Mouse (Mus musculus) liver, embryonic 12.5 days (tissue): ENCODE measurements around the gene Ccdc9b. TPM values are rescaled to one million over a fixed set of nuclear protein-coding genes. Genes with fewer than 3 reads are reported as not detected.
A peak's percentile ranks its signal among the peaks of the same experiment; 100 is the strongest.

Source experiments
- ATAC-seq: fragments of 200-750 bp; cut with Nextera tagmentation; 2 replicates; pipeline ENCODE4 v1.8.0; 2017; ENCODE audit warnings: moderate number of reproducible peaks, mild to moderate bottlenecking, moderate library complexity
- H3K27ac ChIP-seq: fragments of 300-500 bp; sonication (generic); 2 replicates; pipeline ENCODE4 v1.5.1; 2016; ENCODE audit warnings: mild to moderate bottlenecking
- H3K27me3 ChIP-seq: fragments of 300-500 bp; sonication (generic); replicated peaks from 2 replicates; pipeline ENCODE4 v1.6.1; 2016; ENCODE audit warnings: mild to moderate bottlenecking, moderate library complexity
- H3K36me3 ChIP-seq: fragments of 300-500 bp; sonication (generic); 2 replicates; pipeline ENCODE4 v1.6.1; 2016; ENCODE audit warnings: mild to moderate bottlenecking, moderate library complexity
- H3K4me1 ChIP-seq: fragments of 300-500 bp; sonication (generic); 2 replicates; pipeline ENCODE4 v1.6.1; 2016
- H3K4me2 ChIP-seq: fragments of 300-500 bp; sonication (generic); 2 replicates; pipeline ENCODE4 v1.6.1; 2016; ENCODE audit warnings: mild to moderate bottlenecking, moderate library complexity
- H3K4me3 ChIP-seq: fragments of 300-500 bp; sonication (generic); 2 replicates; pipeline ENCODE4 v1.5.1; 2016; ENCODE audit warnings: mild to moderate bottlenecking, moderate library complexity
- H3K9ac ChIP-seq: fragments of 300-500 bp; sonication (generic); 2 replicates; pipeline ENCODE4 v1.6.1; 2016; ENCODE audit warnings: mild to moderate bottlenecking, moderate library complexity
- H3K9me3 ChIP-seq: fragments of 300-500 bp; sonication (generic); replicated peaks from 2 replicates; pipeline ENCODE4 v1.6.1; 2016; ENCODE audit warnings: mild to moderate bottlenecking, moderate library complexity
- WGBS: fragments of 180-500 bp; shearing (Covaris S2); methylation state at CpG from one replicate; pipeline ENCODE4 v1.1.7; 2016; ENCODE audit not compliant: insufficient replicate concordance; 5-methylcytosine and 5-hydroxymethylcytosine counted together
- polyA plus RNA-seq: library from polyadenylated mRNA; unstranded; fragments of >200 nt; fragmentation: Nextera tagmentation; extraction: Ambion mirVana; gene quantifications from 2 replicates; pipeline ENCODE4 v1.2.1, GENCODE M21; 2016

The Ccdc9b gene
- polyA plus RNA-seq, 1 experiment from 2014 or later = 0.39 TPM

DNA sequence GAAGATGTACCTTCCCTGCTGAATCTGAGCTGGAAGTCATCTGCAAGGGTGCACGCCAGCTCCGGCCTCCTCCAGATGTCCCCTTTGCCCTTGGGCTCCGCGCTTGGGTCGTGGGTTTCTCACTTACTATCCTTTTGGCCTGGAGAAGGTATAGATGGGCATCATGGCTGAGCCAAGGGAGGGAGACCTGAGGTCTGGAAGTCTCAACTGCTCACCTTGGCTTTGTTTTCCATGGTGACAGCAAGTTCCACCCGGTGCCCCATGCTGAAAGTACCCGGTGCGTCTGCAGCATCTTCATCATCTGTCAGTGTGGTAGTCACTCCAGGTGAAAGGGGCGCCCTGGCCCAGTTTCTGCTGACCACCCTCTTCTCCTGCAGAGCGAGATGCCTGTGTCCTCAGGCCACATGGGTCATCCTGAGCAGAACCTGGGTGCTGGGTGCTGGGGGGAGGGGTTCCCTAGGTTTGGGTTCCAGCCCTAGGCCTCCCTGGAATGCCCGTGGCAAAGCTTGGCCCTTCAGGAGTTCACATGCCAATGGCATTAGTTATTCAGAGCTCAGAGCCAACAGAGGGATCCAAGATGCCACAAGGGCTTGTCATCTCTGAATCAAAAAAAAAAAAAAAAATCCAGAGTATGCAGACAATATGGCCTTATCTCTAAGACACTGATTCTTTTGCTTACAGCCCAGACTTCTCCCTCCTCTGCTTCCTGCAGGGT lies 2.0 kb downstream of the Ccdc9b start:
- peaks cover 44% of the 10 kb centered on the region for H3K27me3 ChIP-seq

DNA sequence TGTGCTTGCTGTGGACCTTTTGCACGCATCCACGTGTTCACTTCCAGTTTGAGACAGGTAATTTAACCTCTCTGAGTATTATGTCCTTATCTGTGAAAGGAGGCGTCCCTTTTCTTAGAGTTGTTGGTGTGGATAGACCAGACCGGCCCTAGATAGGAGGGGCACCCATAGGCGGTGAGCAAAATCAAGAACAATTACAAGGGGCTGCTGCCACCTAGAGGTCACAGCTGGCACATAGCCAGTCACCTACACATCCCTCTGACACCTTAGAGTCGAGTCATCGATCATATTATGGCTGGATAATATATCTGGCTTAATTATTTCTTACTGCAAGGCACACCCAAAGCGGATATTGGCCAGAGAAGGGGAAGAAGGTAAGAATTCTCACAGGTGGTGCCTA lies 2.6 kb downstream of the Ccdc9b start:
- peaks cover 46% of the 10 kb centered on the region for H3K4me1 ChIP-seq
- no peaks in the 10 kb centered on the region for H3K9me3 ChIP-seq
- ATAC-seq = peak; percentile 64; the same call in 1 of the 2 replicates
- no peak overlapping the region for H3K9ac ChIP-seq
- peaks cover 44% of the 10 kb centered on the region for H3K27me3 ChIP-seq
- no peaks in the 10 kb centered on the region for H3K36me3 ChIP-seq
- H3K27ac ChIP-seq = no peak overlapping the region
- H3K4me3 ChIP-seq = no peak overlapping the region
- 6% methylated on average over 8 of the region's 8 CpGs for WGBS
- peak overlapping the region; percentile 19; the same call in 1 of the 2 replicates for H3K4me2 ChIP-seq

More for the DNA sequence above, 2.0 kb downstream of the Ccdc9b start:
- no peaks in the 10 kb centered on the region for H3K36me3 ChIP-seq
- WGBS = 71% methylated on average over 11 of the region's 11 CpGs
- peaks cover 46% of the 10 kb centered on the region for H3K4me1 ChIP-seq
- H3K27ac ChIP-seq = no peak overlapping the region
- ATAC-seq = no peak
- no peaks in the 10 kb centered on the region for H3K9me3 ChIP-seq
- no peak overlapping the region for H3K9ac ChIP-seq
- H3K4me2 ChIP-seq = no peak overlapping the region
- H3K4me3 ChIP-seq = no peak overlapping the region

DNA sequence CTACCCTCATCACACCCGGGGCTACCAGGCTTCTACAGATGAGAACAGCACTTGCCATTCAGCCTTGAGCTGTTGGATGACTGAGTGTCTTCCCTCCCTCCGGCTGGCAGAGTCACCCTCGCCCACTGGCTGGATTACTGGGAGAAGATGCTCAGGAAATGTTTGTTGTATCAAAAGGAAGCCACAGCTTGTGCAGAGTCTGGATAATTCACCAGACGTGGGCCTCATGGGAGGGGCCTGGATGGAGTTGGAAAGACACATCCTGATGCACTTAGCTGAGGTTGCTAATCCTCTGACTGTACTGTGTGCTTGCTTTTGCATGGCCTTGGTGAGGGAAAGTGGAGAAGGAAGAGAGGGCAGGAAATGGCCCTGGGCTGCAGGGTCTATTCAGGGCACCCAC lies 6.4 kb downstream of the Ccdc9b start:
- H3K9me3 ChIP-seq = no peaks in the 10 kb centered on the region
- no peak overlapping the region for H3K9ac ChIP-seq
- ATAC-seq = no peak
- peaks cover 35% of the 10 kb centered on the region for H3K27me3 ChIP-seq
- H3K36me3 ChIP-seq = 0 out of 2 replicates have a peak, but pooled peaks cover 4% of the 10 kb centered on the region
- H3K4me2 ChIP-seq = no peak overlapping the region
- no peak overlapping the region for H3K4me3 ChIP-seq
- peaks cover 40% of the 10 kb centered on the region for H3K4me1 ChIP-seq
- no peak overlapping the region for H3K27ac ChIP-seq
- WGBS = 42% methylated on average over 4 of the region's 4 CpGs

DNA sequence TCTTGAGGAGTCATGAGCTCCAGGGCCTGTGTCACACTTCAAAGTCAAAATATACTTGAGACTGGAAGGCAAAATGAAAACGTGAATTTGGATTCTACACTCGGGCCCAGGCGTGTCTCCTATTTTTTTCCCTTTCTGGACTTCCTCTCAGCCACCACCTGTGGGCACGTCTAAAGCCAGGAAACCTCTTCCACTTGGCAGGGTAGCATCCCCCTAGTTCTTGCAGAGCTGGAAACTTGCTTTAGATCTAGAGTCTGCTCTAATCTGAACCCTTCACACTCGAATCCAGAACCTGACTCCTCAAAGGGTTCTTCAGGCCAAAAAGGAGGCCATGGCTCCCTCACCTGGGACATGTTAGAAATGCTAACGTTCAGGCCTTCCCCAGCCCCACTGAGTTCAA lies 7.1 kb downstream of the Ccdc9b start:
- WGBS = 68% methylated on average over 6 of the region's 6 CpGs
- Histone ChIP-seq H3K27ac (no peak overlapping the region), H3K4me1 (peaks cover 44% of the 10 kb centered on the region), H3K4me2 (no peak overlapping the region), H3K9me3 (no peaks in the 10 kb centered on the region), H3K9ac (no peak overlapping the region), H3K4me3 (no peak overlapping the region), H3K27me3 (peaks cover 31% of the 10 kb centered on the region), H3K36me3 (peaks cover 10% of the 10 kb centered on the region)
- ATAC-seq = no peak

DNA sequence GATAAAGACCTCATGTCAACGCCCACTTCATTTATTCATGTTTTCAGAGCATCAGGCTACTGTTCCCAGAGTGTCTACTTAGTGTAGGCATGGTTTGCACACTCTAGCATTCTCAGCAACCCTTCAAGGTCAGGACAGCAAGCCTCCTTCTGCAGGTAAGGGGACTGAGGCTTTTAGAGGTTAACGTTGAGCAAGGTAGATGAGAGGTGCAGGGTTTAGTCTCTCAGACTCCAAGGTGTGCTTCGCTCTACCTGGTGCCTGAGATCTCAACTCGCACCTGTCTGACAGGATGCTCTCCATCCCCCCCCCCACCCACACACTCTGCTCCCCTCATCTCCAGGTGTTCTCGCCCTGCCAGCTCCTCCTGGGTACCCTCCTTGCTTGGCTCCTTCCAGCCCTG lies 8.3 kb downstream of the Ccdc9b start:
- no peak for ATAC-seq
- Histone ChIP-seq H3K4me2 (no peak overlapping the region), H3K4me3 (no peak overlapping the region), H3K9me3 (no peaks in the 10 kb centered on the region), H3K27ac (no peak overlapping the region), H3K36me3 (peaks cover 22% of the 10 kb centered on the region), H3K9ac (no peak overlapping the region), H3K4me1 (peaks cover 46% of the 10 kb centered on the region), H3K27me3 (peaks cover 21% of the 10 kb centered on the region)
- WGBS = 77% methylated on average over 5 of the region's 5 CpGs

DNA sequence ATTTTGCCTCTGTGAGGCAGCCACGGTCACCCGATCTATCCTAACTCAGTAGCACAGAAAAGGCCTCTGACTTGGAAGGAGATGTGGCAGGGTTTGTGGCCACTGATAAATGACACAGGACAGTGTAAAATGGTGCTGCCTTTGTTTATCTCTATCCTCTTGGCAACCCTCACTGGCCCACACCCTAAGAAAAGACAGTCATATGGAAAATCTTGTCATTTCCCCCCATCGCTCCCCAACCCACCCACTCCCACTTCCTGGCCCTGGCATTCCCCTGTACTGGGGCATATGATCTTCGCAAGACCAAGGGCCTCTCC lies 9.7 kb downstream of the Ccdc9b start:
- Histone ChIP-seq H3K4me3 (no peak overlapping the region), H3K36me3 (peaks cover 33% of the 10 kb centered on the region), H3K4me2 (peak overlapping the region; percentile 53), H3K27me3 (peaks cover 9% of the 10 kb centered on the region; the same call in 1 of the 2 replicates), H3K9me3 (no peaks in the 10 kb centered on the region), H3K27ac (peak overlapping the region; percentile 88), H3K9ac (peak overlapping the region; percentile 56; the same call in 1 of the 2 replicates), H3K4me1 (peaks cover 59% of the 10 kb centered on the region)
- ATAC-seq = peak; percentile 87
- WGBS = 21% methylated on average over 4 of the region's 4 CpGs

DNA sequence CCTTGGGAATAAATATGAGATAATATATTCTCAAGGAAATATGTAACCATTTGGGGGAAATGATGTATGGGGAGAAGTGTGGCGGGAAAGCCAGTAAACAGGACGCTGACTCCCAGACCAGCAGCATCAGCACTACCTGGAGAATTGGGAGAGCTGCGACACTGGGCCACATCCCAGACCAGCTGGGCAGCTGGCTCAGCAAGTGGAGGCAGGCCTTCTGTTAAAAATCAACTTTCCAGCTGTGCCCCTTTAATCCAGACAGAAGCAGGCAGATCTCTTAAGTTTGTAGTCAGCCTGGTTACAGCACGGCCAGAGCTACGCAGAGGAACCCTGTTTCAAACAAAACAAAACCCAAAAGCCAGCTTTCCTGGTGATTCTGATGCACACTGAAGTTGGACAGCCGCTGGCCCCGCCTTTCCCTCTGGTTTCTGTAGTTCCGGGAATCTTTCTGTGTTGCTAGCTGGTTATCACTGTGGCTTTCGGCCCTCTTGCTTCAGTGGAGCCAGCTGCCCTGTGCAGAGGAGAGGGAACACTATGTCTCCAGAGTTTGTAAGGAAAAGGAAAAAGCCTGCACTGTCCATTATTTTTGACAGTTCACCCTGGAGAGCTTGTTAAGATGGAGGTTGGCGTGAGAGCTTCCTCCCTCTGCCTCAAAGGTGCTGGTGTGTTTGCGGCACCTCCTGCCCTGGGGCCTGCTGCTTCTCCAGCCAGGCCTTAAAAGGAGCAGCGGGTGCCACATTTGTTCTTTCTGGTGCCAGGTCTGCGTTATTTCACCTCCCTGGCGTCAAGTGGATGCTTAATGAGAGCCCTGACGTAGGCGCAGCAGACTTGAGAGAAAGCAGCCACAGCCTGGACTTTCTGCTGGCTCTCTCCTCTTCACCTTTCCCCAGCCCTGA lies 10.3 kb downstream of the Ccdc9b start:
- H3K9ac ChIP-seq = peak overlapping the region; percentile 56
- H3K27me3 ChIP-seq = peaks cover 7% of the 10 kb centered on the region; the same call in 1 of the 2 replicates
- no peaks in the 10 kb centered on the region for H3K9me3 ChIP-seq
- peak overlapping the region; percentile 53 for H3K4me2 ChIP-seq
- peak; percentile 53 for ATAC-seq
- peak overlapping the region; percentile 88 for H3K27ac ChIP-seq
- peaks cover 65% of the 10 kb centered on the region for H3K4me1 ChIP-seq
- H3K4me3 ChIP-seq = peak overlapping the region; percentile 18
- WGBS = 55% methylated on average over 16 of the region's 16 CpGs
- H3K36me3 ChIP-seq = peaks cover 33% of the 10 kb centered on the region

DNA sequence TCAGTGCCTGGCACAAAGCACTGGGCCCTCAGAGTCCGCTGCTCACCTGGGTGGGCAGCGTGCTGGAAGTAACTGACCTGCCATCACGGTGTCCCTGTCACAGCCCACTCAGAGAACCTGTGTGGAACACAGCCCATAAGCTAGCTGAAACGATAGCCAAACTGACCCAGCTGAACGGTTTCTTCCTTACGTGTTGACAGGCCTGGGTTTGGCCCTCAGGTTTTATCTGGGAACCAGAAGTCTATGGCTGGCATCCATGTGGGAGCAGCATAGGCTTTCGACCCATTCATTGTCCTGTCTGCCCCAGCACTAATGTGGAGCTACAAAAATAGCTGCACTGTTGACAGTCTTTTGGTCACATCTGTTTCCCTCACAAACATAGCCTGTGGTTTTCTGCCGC lies 12.0 kb downstream of the Ccdc9b start:
- H3K27me3 ChIP-seq = no peaks in the 10 kb centered on the region
- 67% methylated on average over 8 of the region's 8 CpGs for WGBS
- no peak overlapping the region for H3K4me2 ChIP-seq
- H3K9ac ChIP-seq = no peak overlapping the region
- peaks cover 33% of the 10 kb centered on the region for H3K36me3 ChIP-seq
- H3K27ac ChIP-seq = peak overlapping the region; percentile 55
- H3K4me1 ChIP-seq = peaks cover 76% of the 10 kb centered on the region
- ATAC-seq = no peak
- no peak overlapping the region for H3K4me3 ChIP-seq
- H3K9me3 ChIP-seq = no peaks in the 10 kb centered on the region

DNA sequence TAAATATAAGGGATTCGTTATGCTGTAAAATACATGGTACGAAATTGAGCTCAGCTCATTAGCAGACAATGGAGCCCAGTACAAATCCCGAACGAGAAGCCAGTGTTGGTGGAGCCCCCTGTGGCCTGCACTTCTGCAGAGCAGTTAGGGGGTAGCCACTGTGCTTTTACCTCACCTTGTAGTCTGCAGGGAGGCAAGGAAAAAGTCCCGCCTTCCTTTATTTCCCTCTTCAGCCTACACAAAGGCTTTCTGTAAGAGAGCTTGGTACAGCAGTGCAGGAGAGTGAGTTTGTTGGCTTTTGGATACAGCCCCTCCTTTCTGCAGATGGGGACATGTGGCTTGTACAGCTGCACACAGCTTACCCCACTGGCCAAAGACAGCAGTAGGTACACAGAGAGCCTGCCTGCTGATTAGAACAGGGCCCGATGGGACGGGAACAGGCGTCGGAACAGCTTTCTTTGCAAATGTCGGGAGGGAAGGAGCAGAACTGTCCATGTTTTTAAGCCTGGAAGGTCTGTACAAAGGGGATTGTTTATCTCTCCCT lies 13.0 kb downstream of the Ccdc9b start:
- ATAC-seq = no peak
- Histone ChIP-seq H3K27me3 (peaks cover 4% of the 10 kb centered on the region), H3K36me3 (peaks cover 33% of the 10 kb centered on the region), H3K9me3 (no peaks in the 10 kb centered on the region), H3K27ac (peak overlapping the region; percentile 55; the same call in 1 of the 2 replicates), H3K9ac (peak overlapping the region; percentile 39; the same call in 1 of the 2 replicates), H3K4me3 (no peak overlapping the region), H3K4me1 (peaks cover 86% of the 10 kb centered on the region), H3K4me2 (no peak overlapping the region)
- 72% methylated on average over 10 of the region's 10 CpGs for WGBS

DNA sequence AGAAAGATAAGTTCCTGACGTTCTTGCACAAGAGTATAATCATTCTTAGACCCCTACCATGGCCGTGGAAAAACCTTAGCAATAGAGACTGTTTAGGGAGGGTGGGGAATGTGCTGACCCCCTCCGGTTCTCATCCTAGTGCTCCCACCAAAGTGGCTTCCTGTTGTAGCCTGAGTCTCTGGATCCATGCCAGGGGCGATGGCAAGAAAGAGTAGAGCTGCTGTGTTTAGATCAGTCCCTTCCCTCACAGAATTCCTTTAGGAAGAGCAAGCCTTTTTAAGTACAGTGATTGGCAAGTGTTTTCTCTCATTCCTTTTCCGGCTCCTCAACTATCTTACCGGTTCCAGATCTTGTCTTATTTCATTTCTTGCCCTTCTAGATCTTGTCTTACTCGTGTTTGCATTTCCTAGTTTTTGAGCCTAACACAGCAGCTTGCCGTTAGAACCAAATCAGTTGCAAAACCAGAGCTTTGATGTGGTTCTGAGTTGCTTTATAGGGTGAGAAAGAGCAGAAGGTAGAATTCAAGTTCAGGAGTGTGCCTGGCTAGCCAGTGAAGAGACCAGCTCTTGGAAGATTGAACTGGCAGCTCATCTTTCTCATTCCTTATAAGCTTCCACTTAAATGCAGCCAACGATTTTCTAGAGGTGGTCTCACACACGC lies 15.0 kb downstream of the Ccdc9b start:
- peaks cover 33% of the 10 kb centered on the region for H3K36me3 ChIP-seq
- peaks cover 22% of the 10 kb centered on the region for H3K27me3 ChIP-seq
- H3K4me2 ChIP-seq = peak overlapping the region; percentile 100
- peaks cover 83% of the 10 kb centered on the region for H3K4me1 ChIP-seq
- peak overlapping the region; percentile 94 for H3K4me3 ChIP-seq
- no peaks in the 10 kb centered on the region for H3K9me3 ChIP-seq
- WGBS = 35% methylated on average over 10 of the region's 10 CpGs
- 0 out of 2 replicates have a peak overlapping the region, but pooled peaks have one; percentile 37 for H3K27ac ChIP-seq
- peak overlapping the region; percentile 96 for H3K9ac ChIP-seq
- ATAC-seq = no peak
